Mouse (Mus musculus): ENCODE results near the gene Ptn. TPM values are rescaled to one million over a fixed set of nuclear protein-coding genes. Genes with fewer than 3 reads are reported as not detected.

The Ptn gene
- total RNA-seq (2014; rRNA removed; ENCODE audit: low replicate concordance) = 28.3 and 51.3 TPM in 2 replicates
- 141 and 169 TPM in 2 replicates for polyA plus RNA-seq (2015; fragmentation: Nextera tagmentation; extraction: Ambion mirVana)

DNA sequence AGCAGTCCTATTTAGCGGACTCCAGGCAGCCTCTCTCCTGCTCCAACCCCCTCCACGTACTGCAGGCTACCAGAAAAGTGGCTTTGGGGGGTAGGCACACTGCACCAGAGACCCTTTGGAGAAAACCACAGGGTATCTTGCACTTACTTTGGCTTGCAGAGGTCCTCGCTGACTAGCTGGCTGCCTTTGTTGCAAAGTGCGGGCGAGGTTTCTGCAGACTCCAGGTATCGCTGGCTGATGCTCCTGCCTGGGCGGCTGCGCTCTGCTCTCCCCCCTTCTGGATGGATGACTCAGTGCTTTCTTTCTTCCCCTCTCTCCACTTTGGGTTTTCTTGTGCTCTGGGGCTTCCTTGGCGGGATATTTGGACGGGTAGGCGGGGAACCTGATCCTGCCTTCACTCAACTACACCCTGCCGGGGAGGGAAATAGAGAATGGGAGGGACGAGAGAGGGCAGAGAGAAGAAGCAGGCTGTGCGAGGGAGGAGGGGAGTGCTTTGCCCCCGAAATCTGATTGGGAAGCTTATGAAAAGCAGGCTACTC, at the start of gene Ptn:
Gene Ptn, minus strand, starts transcription at position 474 of the 539 bp plus-strand sequence.
- ATAC-seq (ENCODE audit: insufficient read depth, low read depth) (peak; percentile 63), DNase-seq (ENCODE audit: low spot score) (peak; percentile 49)
- Histone ChIP-seq H3K9me3 (replicated peaks; ENCODE audit: control insufficient read depth, low read length) (no peaks in the 10 kb centered on the region), H3K27ac (ENCODE audit: low read depth) (peak within 1 kb of the TSS; percentile 39; the same call in 1 of the 2 replicates), H3K9ac (replicated peaks; ENCODE audit: low read depth, low read length) (peak within 1 kb of the TSS; percentile 56), H3K27me3 (ENCODE audit: control insufficient read depth, insufficient read depth, low read length) (no peaks in the 10 kb centered on the region), H3K4me1 (ENCODE audit: control insufficient read depth, insufficient read depth) (0 out of 2 replicates have a peak, but pooled peaks cover 8% of the 10 kb centered on the region), H3K4me2 (ENCODE audit: low read depth, low read length) (peak within 1 kb of the TSS; percentile 85), H3K36me3 (replicated peaks; ENCODE audit: control insufficient read depth, insufficient read depth, low read length) (no peaks in the 10 kb centered on the region), H3K4me3 (ENCODE audit: low read depth, low read length) (peak within 1 kb of the TSS; percentile 62)
- no peak for TF ChIP-seq CTCF (IDR thresholded peaks at IDR 0.05; ENCODE audit: low read depth)
- TF ChIP-seq EP300 (IDR thresholded peaks at IDR 0.05; ENCODE audit: low read depth) = no peak
- WGBS = 3% methylated on average over 15 of the region's 15 CpGs

DNA sequence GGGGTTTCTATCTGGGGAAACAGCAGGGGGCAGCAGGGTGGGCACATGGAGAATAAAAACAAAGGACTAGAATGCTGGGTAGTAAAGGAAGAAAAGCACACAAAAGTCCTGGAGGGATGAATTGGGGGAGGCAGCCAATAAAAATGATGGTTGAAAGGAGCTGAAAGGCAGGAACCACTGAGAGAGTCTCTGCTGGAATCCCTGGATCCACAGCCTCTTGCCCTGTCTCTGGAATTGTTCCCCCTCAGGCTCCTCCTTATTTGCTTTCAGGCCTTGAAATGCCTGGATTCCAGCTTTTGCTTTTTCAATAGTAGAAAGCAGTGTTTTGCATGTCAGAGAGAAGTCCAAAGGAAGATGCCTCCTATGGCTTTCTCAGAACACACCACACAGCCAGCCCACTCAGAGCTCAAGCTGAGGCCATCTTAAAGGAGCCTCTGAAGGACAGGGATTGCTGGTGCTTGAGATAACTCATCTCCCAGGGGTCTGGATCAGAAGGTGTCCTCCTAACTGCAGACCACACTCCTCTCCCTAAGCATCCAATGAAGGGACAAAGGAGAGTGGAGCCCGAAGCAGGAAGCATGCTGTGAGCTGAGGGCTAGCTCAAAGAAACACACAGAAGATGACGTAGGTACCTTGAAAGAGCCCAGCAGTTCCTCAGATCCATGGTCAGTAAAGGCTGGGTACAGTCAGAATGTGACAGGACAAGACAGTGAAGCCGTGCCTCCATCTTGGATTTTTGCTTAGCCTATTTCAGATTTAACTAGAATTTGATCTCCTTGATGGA, 48.4 kb upstream of the Ptn start:
- H3K36me3 ChIP-seq (replicated peaks; ENCODE audit: control insufficient read depth, insufficient read depth, low read length) = no peaks in the 10 kb centered on the region
- H3K27me3 ChIP-seq (ENCODE audit: control insufficient read depth, insufficient read depth, low read length) = no peaks in the 10 kb centered on the region
- H3K4me3 ChIP-seq (ENCODE audit: low read depth, low read length) = no peak overlapping the region
- 86% methylated on average over 3 of the region's 3 CpGs for WGBS
- H3K9ac ChIP-seq (replicated peaks; ENCODE audit: low read depth, low read length) = no peak overlapping the region
- no peak for TF ChIP-seq EP300 (IDR thresholded peaks at IDR 0.05; ENCODE audit: low read depth)
- no peak for TF ChIP-seq CTCF (IDR thresholded peaks at IDR 0.05; ENCODE audit: low read depth)
- no peaks in the 10 kb centered on the region for H3K9me3 ChIP-seq (replicated peaks; ENCODE audit: control insufficient read depth, low read length)
- no peak overlapping the region for H3K27ac ChIP-seq (ENCODE audit: low read depth)
- H3K4me2 ChIP-seq (ENCODE audit: low read depth, low read length) = no peak overlapping the region
- H3K4me1 ChIP-seq (ENCODE audit: control insufficient read depth, insufficient read depth) = no peaks in the 10 kb centered on the region
- ATAC-seq (ENCODE audit: insufficient read depth, low read depth) (no peak), DNase-seq (ENCODE audit: low spot score) (no peak)

DNA sequence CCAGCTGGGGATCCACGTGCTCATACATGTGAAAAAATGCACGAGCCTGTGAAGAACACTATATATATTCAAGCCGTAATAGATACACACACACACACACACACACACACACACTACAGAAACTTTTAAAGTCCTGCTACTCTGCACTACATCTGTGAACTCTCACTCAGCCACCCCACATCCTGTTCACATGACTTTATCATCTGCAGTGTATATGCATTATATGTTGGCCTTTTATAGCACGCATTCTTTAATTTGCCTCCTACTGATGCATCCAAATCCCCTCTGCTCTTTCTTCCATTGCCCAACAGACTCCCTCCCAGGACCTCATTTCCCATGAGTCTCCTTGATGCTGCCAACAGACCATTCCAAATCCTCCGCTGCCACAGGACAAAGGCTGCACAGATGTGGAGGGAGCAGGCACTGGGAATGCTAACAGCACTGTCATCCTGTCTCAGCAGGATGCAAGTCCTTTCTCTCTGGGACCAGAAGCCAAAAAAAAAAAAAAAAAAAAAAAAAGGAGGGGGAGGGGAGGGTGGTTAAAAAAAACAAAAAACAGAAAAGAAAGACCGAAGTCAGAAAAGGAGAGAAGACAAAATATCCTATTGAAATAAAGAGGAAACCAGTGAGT, 47.7 kb upstream of the Ptn start:
- Histone ChIP-seq H3K4me3 (ENCODE audit: low read depth, low read length) (no peak overlapping the region), H3K27ac (ENCODE audit: low read depth) (no peak overlapping the region; the same call in 1 of the 2 replicates), H3K36me3 (replicated peaks; ENCODE audit: control insufficient read depth, insufficient read depth, low read length) (no peaks in the 10 kb centered on the region), H3K9me3 (replicated peaks; ENCODE audit: control insufficient read depth, low read length) (no peaks in the 10 kb centered on the region), H3K4me2 (ENCODE audit: low read depth, low read length) (no peak overlapping the region), H3K4me1 (ENCODE audit: control insufficient read depth, insufficient read depth) (no peaks in the 10 kb centered on the region), H3K27me3 (ENCODE audit: control insufficient read depth, insufficient read depth, low read length) (no peaks in the 10 kb centered on the region), H3K9ac (replicated peaks; ENCODE audit: low read depth, low read length) (no peak overlapping the region)
- no peak for DNase-seq (ENCODE audit: low spot score)
- ATAC-seq (ENCODE audit: insufficient read depth, low read depth) = no peak
- 42% methylated on average over 6 of the region's 6 CpGs for WGBS
- TF ChIP-seq EP300 (IDR thresholded peaks at IDR 0.05; ENCODE audit: low read depth) = no peak
- TF ChIP-seq CTCF (IDR thresholded peaks at IDR 0.05; ENCODE audit: low read depth) = no peak

DNA sequence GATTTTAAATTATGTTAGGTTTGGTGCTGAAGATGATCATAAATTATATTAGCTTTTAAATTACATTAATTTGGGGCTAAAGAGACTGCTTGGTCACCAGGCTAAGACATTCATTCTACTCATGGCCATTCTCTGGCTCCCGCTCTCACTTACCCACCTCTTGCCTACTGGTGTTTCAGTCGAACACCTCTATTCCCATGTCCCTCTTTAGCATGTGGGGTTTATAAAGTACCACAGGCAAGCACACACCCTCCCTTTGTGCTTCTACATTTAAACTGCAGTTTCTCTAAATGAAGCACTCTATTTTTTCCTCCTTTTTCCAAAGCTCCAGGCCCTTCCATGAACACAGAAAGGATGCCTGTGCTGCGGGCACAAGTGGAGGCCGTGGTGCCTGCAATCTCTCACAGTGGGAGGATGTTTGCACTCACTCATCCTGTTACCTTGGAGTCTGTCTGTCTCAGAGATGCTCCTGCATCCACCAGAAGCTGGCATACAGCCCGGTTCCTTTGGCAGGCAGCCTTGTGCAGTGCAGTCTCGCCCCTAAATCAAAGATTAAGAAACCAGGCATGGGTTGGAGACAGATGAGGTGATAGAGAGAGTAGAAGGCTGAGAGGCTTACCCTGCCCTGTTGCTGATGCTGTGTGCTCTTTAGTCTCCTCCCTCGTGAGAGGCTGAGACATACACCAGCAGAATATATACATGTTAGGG, 40.6 kb upstream of the Ptn start:
- no peak overlapping the region; the same call in 1 of the 2 replicates for H3K9ac ChIP-seq (replicated peaks; ENCODE audit: low read depth, low read length)
- no peaks in the 10 kb centered on the region for H3K9me3 ChIP-seq (replicated peaks; ENCODE audit: control insufficient read depth, low read length)
- 50% methylated on average over 7 of the region's 7 CpGs for WGBS
- H3K4me1 ChIP-seq (ENCODE audit: control insufficient read depth, insufficient read depth) = no peaks in the 10 kb centered on the region
- no peak for ATAC-seq (ENCODE audit: insufficient read depth, low read depth)
- no peaks in the 10 kb centered on the region for H3K27me3 ChIP-seq (ENCODE audit: control insufficient read depth, insufficient read depth, low read length)
- TF ChIP-seq CTCF (IDR thresholded peaks at IDR 0.05; ENCODE audit: low read depth) (no peak), EP300 (IDR thresholded peaks at IDR 0.05; ENCODE audit: low read depth) (no peak)
- H3K36me3 ChIP-seq (replicated peaks; ENCODE audit: control insufficient read depth, insufficient read depth, low read length) = no peaks in the 10 kb centered on the region
- no peak for DNase-seq (ENCODE audit: low spot score)
- no peak overlapping the region for H3K4me2 ChIP-seq (ENCODE audit: low read depth, low read length)
- H3K27ac ChIP-seq (ENCODE audit: low read depth) = no peak overlapping the region
- H3K4me3 ChIP-seq (ENCODE audit: low read depth, low read length) = no peak overlapping the region

DNA sequence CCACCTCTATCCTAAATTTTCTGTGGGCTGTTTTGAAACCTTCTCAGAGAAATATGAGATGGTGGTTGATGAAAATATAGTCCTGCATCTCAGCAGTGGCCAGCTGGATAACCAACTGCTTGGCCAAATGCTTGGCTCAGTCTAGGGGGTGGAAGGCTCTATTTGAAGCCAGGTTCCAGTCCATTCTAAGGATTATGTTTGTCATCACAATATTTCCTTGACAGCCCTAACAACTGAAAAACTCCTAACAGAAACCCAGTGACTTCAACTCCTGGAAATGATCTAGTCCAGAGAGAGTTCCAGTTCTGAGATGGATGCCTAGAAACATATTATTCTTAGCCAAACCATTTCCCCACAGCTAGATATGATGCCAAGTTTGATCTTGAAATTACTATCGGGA, 35.3 kb upstream of the Ptn start:
- no peak for DNase-seq (ENCODE audit: low spot score)
- no peaks in the 10 kb centered on the region for H3K9me3 ChIP-seq (replicated peaks; ENCODE audit: control insufficient read depth, low read length)
- TF ChIP-seq EP300 (IDR thresholded peaks at IDR 0.05; ENCODE audit: low read depth) = no peak
- TF ChIP-seq CTCF (IDR thresholded peaks at IDR 0.05; ENCODE audit: low read depth) = no peak
- H3K27ac ChIP-seq (ENCODE audit: low read depth) = no peak overlapping the region
- WGBS = 64% methylated on average over 1 of the region's 1 CpGs
- no peak overlapping the region for H3K9ac ChIP-seq (replicated peaks; ENCODE audit: low read depth, low read length)
- H3K4me3 ChIP-seq (ENCODE audit: low read depth, low read length) = no peak overlapping the region
- H3K27me3 ChIP-seq (ENCODE audit: control insufficient read depth, insufficient read depth, low read length) = no peaks in the 10 kb centered on the region
- H3K4me2 ChIP-seq (ENCODE audit: low read depth, low read length) = no peak overlapping the region
- H3K36me3 ChIP-seq (replicated peaks; ENCODE audit: control insufficient read depth, insufficient read depth, low read length) = no peaks in the 10 kb centered on the region
- 0 out of 2 replicates have a peak, but pooled peaks cover 9% of the 10 kb centered on the region for H3K4me1 ChIP-seq (ENCODE audit: control insufficient read depth, insufficient read depth)
- ATAC-seq (ENCODE audit: insufficient read depth, low read depth) = no peak
